Mouse (Mus musculus) right cerebral cortex, adult 2 months (tissue): ENCODE measurements around the gene Rhbdl1.
"Not testable (repeated sequence)": the region's sequence is repeated elsewhere in the genome, so short reads cannot be mapped to it uniquely, and the experiment has no call there.

Source experiments
- DNase-seq, 2 experiments: peaks; one replicate each; pipeline ENCODE4 v3.0.0; 2021 to 2022; ENCODE audit warnings: low spot score in 2 of 2

Rhbdl1 gene

DNA sequence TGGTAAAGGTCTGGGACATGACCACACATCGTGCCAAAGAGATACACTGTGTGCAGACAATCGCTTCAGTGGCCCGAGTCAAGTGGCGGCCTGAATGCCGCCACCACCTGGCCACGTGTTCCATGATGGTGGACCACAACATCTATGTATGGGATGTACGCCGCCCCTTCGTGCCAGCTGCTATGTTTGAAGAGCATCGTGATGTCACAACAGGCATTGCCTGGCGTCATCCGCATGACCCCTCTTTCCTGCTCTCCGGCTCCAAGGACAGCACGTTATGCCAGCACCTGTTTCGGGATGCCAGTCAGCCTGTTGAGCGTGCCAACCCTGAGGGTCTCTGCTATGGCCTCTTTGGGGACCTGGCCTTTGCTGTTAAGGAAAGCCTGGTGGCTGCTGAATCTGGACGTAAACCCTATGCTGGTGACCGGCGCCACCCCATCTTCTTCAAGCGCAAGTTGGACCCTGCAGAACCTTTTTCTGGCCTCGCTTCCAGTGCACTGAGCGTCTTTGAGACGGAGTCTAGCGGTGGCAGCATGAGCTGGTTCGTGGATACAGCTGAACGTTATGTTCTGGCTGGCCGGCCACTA, 11.0 kb downstream of the Rhbdl1 start:
- DNase-seq, result no peak

DNA sequence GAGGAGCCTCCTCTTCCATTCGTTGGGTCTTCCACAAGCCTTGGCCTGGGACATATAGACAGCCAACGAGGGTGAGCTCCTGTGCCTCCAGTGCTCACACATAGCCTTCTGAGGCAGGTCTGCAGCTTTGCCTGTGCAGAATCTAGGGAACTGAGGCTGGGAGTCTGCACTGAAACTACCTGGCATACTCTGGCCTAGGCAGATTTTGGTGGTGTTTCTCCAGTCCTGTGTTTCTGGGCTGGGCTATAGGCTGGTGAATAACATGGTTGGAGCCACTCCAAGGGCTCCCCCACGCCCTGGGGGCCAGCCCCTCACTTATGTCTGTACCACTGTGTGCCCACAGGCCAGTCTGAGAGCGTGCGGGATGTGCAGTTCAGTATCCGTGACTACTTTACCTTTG, 11.8 kb downstream of the Rhbdl1 start:
- DNase-seq, result no peak

- DNase-seq, result no peak
Measured at GRCm38 (mm10) chr17:25824362-25825142, 12.5 kb downstream of the Rhbdl1 start.

GRCm38 (mm10) chr17:25823452-25823851, 13.6 kb downstream of the Rhbdl1 start, which contains the start of gene Wdr24:
TSS of gene Wdr24 (plus strand) at chr17:25823627.
- peak; percentile 85 to 86 for DNase-seq

GRCm38 (mm10) chr17:25818851-25819780, 18.0 kb downstream of the Rhbdl1 start:
- no peak for DNase-seq

- no peak for DNase-seq
Measured at GRCm38 (mm10) chr17:25817662-25818061, 19.4 kb downstream of the Rhbdl1 start.

DNA sequence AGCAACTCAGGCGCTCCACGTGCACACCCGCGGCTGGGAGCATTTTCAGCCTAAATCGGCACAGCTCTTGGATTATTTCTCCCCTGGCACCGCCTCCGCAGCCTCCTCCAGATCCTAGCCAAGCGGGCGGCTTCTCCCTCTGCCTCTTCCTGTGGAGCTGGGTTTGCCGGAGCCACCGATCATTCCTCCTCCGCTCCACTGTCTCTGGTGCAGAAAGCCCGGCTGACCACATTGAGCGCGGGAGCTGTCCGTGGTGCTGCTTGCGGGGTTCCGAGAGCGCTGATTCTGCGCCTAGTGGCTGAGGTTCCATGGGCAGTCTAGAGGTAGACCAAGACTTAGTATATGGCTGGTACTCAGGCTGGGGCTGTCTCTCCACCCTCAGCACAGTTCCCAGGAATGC, 23.6 kb downstream of the Rhbdl1 start:
- DNase-seq, result peak; percentile 89 to 94

GRCm38 (mm10) chr17:25810890-25811289, 26.2 kb downstream of the Rhbdl1 start:
- no peak for DNase-seq

DNA sequence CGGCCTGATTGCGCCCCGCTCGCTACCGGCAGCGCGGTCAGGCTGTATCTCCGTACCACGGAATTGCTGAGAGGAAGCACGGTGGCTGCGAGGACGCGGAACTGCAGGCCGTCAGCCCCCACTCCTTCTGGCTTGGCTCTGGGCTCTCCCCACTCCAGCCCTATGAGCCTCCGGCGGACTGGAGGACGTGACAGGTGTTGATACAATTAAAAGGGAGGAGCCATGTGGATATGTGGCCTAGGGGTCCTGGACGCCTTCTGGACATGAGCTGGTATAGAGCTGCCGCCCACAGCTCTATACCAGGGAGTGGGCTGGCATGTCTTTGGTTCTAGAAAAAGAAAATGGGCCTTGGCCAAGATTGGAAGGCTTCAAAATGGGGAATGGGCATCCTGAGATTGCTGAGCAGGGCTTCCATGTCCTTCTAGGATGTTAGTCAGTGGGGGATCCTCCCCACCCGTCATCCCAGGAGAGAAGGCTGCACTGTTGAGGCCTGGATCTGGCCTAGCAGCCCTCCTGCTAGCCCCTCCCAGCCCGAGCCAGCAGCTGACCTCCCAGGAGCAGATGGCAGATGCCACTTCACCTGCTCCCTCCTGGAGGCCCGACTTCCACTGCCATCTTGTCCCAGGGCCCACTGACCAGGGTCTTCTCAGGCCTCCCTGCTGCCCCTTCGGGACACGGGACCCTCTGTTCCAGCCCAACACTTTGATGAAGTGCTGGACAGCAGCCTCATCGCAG, 27.3 kb downstream of the Rhbdl1 start:
- DNase-seq, result peak in 1 of 2 experiments; percentile 61

DNA sequence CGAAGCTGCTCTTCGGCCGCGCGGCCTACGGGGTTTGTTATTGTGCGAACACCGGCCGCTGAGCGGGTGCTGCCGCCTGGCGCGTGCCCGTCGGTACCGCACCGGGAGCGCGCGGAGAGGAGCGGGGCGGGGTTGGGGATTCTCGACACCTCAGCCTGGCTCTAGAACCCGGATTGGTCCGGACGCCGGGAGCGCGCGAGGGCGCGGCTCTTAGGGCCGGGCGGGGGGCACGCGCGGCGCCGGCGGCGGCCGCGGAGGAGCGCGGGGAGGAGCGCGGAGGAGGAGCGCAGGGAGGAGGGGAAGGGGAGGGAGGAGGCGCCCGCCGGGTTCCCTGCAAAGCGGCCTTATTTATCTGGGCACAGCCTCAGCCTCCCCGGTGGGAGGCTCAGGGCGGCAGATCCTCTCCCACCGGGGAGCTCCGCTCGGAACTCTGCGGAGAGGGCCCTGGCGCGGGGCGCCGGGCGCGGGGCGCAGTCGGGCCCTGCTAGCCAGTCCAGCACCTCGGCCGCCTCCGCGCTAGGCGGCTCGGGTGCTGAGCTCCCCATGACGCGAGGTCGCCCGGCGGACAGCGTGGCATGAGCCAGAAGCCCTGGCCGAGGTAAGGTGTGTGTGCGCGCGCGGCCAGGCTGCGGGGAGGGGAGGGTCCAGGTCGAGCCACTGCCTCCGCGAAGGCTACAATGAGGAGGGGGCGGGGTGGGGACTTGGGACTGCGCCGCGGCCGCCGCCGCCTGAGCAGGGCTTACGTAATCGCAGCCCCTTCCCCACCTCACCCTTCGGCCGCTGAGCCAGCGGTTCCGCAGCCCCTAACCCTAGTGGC, 28.1 kb downstream of the Rhbdl1 start, which contains the start of gene Fbxl16:
Fbxl16 (plus strand) TSS at position 297 of the 817 bp plus-strand sequence.
- peak; percentile 88 to 89 for DNase-seq

DNA sequence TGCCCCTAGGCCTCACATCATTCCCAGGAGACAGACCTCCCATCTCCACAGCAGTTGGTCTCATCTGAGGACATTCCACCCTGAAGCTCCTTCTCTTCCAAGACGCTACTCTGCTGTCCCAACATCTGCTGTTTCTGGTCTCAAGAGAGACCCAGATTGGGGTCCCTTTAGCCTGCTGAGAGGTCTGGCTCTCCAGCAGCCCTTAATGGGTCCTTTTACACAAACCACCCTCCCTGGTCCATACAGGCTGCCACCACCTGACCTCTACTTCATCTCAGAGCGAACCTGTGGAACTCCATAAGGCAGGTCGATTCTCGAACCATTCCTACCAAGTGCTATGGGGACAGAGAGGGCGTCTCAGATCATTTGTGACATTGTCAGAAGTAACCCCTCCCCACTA, 29.1 kb downstream of the Rhbdl1 start:
- DNase-seq, result no peak

DNA sequence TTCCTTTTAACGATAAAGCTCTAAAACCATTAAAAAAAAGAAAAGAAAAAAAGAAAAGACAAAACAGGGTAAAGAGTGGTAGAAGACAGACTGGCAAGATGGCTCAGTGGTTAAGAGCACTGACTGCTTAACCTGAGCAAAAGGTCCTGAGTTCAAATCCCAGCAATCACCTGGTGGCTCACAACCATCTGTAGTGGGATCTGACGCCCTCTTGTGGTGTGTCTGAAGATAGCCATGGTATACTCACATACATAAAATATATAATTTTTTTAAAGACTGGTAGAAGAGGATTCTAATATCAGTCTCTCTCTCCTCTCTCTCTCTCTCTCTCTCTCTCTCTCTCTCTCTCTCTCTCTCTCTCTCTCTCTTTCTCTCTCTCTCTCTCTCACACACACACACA, 29.6 kb downstream of the Rhbdl1 start:
- DNase-seq, result not testable (repeated sequence)

DNA sequence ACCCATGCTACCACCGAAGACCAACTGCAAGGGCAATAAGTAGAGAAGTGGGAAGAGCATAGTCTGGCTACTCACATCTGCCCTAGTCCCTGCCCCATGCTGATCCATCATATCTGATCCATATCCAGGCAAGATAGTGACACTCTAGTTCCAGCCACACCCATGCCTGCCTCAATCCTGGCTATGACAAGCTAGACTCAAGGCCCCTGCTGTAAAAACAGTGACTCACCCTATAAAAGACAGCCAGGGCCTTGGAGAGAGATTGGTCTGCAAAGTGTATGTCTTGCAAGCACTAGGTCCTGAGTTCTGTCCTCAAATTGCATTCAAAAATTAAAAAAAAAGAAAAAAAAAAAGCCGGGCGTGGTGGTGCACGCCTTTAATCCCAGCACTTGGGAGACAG, 30.6 kb downstream of the Rhbdl1 start:
- no peak for DNase-seq

- DNase-seq, result peak; percentile 85 to 89
Measured at GRCm38 (mm10) chr17:25802825-25803517, 34.1 kb downstream of the Rhbdl1 start.

- peak; percentile 74 to 78 for DNase-seq
Measured at GRCm38 (mm10) chr17:25801029-25801428, 36.1 kb downstream of the Rhbdl1 start.

DNA sequence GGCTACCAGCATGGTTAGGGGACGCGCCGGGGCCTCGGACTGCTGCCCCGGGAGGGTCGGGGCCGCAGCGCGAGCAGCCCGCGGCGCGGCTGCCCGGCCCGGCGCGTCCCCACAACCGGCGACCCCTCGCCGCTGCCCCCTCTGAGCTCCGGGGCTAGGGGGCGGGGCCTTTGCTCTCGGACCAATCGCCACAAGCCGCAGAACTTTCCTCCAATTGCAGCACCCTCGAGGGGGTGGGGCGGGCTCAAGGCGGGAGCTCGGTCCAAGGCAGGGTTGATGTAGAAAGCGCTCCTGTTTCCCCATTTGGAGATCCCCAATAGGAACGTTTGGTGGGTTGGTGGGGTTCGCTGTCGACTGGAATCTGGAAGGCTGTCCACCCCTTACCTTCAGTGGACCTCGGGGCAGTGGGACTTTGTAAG, 40.1 kb downstream of the Rhbdl1 start, which contains the start of gene Metrn:
Metrn (minus strand) TSS at position 186 of the 419 bp plus-strand sequence.
- peak; percentile 66 to 67 for DNase-seq

GRCm38 (mm10) chr17:25796211-25796771, 40.8 kb downstream of the Rhbdl1 start:
- DNase-seq, result no peak

DNA sequence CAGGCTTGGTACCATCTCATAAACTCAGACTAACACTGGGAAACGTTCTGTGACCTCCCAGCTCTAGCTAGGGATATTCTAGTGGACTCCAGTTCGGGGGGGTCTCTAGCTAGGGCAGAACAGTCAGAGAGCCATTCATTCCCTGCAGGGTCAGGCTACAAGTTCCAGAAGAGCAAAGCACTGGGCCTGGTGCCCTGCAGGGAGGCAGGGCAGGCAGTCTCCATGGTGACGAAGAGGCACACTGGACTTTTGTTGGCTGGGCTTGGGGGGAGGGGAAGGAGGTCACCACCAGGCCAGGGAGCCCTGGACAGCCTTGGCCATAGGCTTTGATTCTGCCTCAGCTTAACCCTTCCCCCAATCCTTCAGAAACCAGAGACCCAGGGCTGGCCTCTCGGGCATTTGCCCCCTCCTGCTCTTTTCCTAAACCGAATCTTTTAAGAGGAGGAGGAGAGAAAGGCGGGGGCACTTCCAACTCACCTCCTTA, 41.4 kb downstream of the Rhbdl1 start, which contains the start of gene AC134908.4:
AC134908.4 (minus strand) TSS at position 51 of the 484 bp plus-strand sequence.
- DNase-seq, result peak in 1 of 2 experiments; percentile 66

GRCm38 (mm10) chr17:25794998-25795397, 42.1 kb downstream of the Rhbdl1 start:
- no peak for DNase-seq
